Mouse (Mus musculus) gastrocnemius, adult 18-20 months (tissue): Measurements from ENCODE around the gene Mrpl12. TPM values are rescaled to one million over a fixed set of nuclear protein-coding genes. Genes with fewer than 3 reads are reported as not detected.

Experiments
- DNase-seq: peaks from one replicate; pipeline ENCODE4 v3.0.0; 2021; ENCODE audit warnings: low spot score
- long read RNA-seq, 2 experiments: library from polyadenylated mRNA; stranded (forward); transcript quantifications; one replicate each; pipeline ENCODE4 v2.0.0; 2021
- total RNA-seq, 2 experiments: library from RNA; stranded (reverse); gene quantifications; 2 replicates each; pipeline ENCODE4 v1.2.3; 2021

The Mrpl12 gene
- total RNA-seq: 100 to 1,000 TPM; 130 to 136 TPM
- long read RNA-seq, experiment 1, transcript Mrpl12-201 (5 exons, 1,316 nt): major isoform, 131 of 141 reads
- long read RNA-seq, experiment 1, partial matches to known transcripts: 2 of 141 reads
- long read RNA-seq, experiment 1, other reads (novel, unspliced or antisense): 7 of 141 reads
- long read RNA-seq, experiment 2, transcript Mrpl12-201 (5 exons, 1,316 nt): major isoform, 117 of 124 reads
- long read RNA-seq, experiment 2, partial matches to known transcripts: 0 of 124 reads
- long read RNA-seq, experiment 2, other reads (novel, unspliced or antisense): 5 of 124 reads

GRCm38 (mm10) chr11:120484265-120484981 lies at the start of gene Mrpl12:
Gene Mrpl12 (plus strand): TSS chr11:120484613.
- DNase-seq: peak; percentile 89

- DNase-seq: peak; percentile 91
Measured at GRCm38 (mm10) chr11:120437152-120437856, 47.1 kb upstream of the Mrpl12 start, which contains the start of gene Nploc4. Gene Nploc4 (minus strand): TSS chr11:120437708.

- DNase-seq: no peak
Measured at GRCm38 (mm10) chr11:120437857-120438385, 46.5 kb upstream of the Mrpl12 start.

GRCm38 (mm10) chr11:120442344-120442743 lies 42.1 kb upstream of the Mrpl12 start, which contains the start of gene Tspan10:
Gene Tspan10 (plus strand): TSS chr11:120442644.
- no peak for DNase-seq

GRCm38 (mm10) chr11:120442765-120443280 lies 41.6 kb upstream of the Mrpl12 start:
- no peak for DNase-seq

GRCm38 (mm10) chr11:120444106-120444505 lies 40.3 kb upstream of the Mrpl12 start:
- no peak for DNase-seq

GRCm38 (mm10) chr11:120445475-120445874 lies 38.9 kb upstream of the Mrpl12 start:
- no peak for DNase-seq

- DNase-seq: no peak
Measured at GRCm38 (mm10) chr11:120447179-120447578, 37.2 kb upstream of the Mrpl12 start.

GRCm38 (mm10) chr11:120452246-120452645 lies 32.2 kb upstream of the Mrpl12 start:
- DNase-seq: no peak

- DNase-seq: no peak
Measured at GRCm38 (mm10) chr11:120453306-120453705, 31.1 kb upstream of the Mrpl12 start, which contains the start of gene Pde6g. Gene Pde6g (minus strand): TSS chr11:120453500.

- DNase-seq: no peak
Measured at GRCm38 (mm10) chr11:120454965-120455364, 29.4 kb upstream of the Mrpl12 start.

- no peak for DNase-seq
Measured at GRCm38 (mm10) chr11:120455413-120455812, 29.0 kb upstream of the Mrpl12 start.

GRCm38 (mm10) chr11:120457370-120457769 lies 27.0 kb upstream of the Mrpl12 start:
- no peak for DNase-seq

- DNase-seq: peak; percentile 57
Measured at GRCm38 (mm10) chr11:120457772-120458751, 26.4 kb upstream of the Mrpl12 start, which contains the start of the genes Oxld1 and Ccdc137. Gene Oxld1 (minus strand): TSS chr11:120458068. Gene Ccdc137 (plus strand): TSS chr11:120458115.

GRCm38 (mm10) chr11:120458847-120459597 lies 25.4 kb upstream of the Mrpl12 start:
- DNase-seq: no peak

- DNase-seq: no peak
Measured at GRCm38 (mm10) chr11:120463536-120463935, 20.9 kb upstream of the Mrpl12 start.

GRCm38 (mm10) chr11:120464365-120464764 lies 20.0 kb upstream of the Mrpl12 start:
- DNase-seq: no peak

GRCm38 (mm10) chr11:120465521-120465920 lies 18.9 kb upstream of the Mrpl12 start:
- DNase-seq: no peak

GRCm38 (mm10) chr11:120467051-120467735 lies 17.2 kb upstream of the Mrpl12 start, which contains the start of gene Arl16:
Gene Arl16 (minus strand): TSS chr11:120467607.
- peak; percentile 94 for DNase-seq
